Mouse (Mus musculus) stomach, postnatal 0 days (tissue): ENCODE data around the gene Rorb. TPM values are rescaled to one million over a fixed set of nuclear protein-coding genes. Genes with fewer than 3 reads are reported as not detected.

ENCODE experiments used
- ATAC-seq: fragments of 200-750 bp; cut with Nextera tagmentation; 2 replicates; pipeline ENCODE4 v1.8.0; 2017; ENCODE audit not compliant: low FRiP score, low TSS enrichment
- DNase-seq: peaks from one replicate; pipeline ENCODE4 v3.0.0-alpha.2; 2016; ENCODE audit warnings: low spot score
- H3K27ac ChIP-seq: fragments of 300-500 bp; sonication (generic); replicated peaks from 2 replicates; pipeline ENCODE4 v1.5.1; 2014; ENCODE audit warnings: mild to moderate bottlenecking, control low read depth
- H3K27me3 ChIP-seq: fragments of 300-500 bp; sonication (generic); 2 replicates; pipeline ENCODE4 v1.6.1; 2014; ENCODE audit warnings: low read length; ENCODE audit not compliant: control insufficient read depth, insufficient read depth
- H3K36me3 ChIP-seq: fragments of 300-500 bp; sonication (generic); 2 replicates; pipeline ENCODE4 v1.6.1; 2014; ENCODE audit warnings: low read length, mixed read lengths; ENCODE audit not compliant: control insufficient read depth, insufficient read depth
- H3K4me1 ChIP-seq: fragments of 300-500 bp; sonication (generic); replicated peaks from 2 replicates; pipeline ENCODE4 v1.6.1; 2014; ENCODE audit warnings: antibody characterized with exemption; ENCODE audit not compliant: control insufficient read depth, insufficient read depth
- H3K4me2 ChIP-seq: fragments of 300-500 bp; sonication (generic); replicated peaks from 2 replicates; pipeline ENCODE4 v1.6.1; 2014; ENCODE audit warnings: low read depth, mild to moderate bottlenecking, control low read depth, moderate library complexity
- H3K4me3 ChIP-seq: fragments of 300-500 bp; sonication (generic); 2 replicates; pipeline ENCODE4 v1.5.1; 2014; ENCODE audit warnings: low read depth, low read length, control low read depth
- H3K9ac ChIP-seq: fragments of 300-500 bp; sonication (generic); 2 replicates; pipeline ENCODE4 v1.6.1; 2014; ENCODE audit warnings: mild to moderate bottlenecking, low read length, control low read depth, mixed read lengths
- H3K9me3 ChIP-seq: fragments of 300-500 bp; sonication (generic); 2 replicates; pipeline ENCODE4 v1.6.1; 2016; ENCODE audit warnings: low read length; ENCODE audit not compliant: control insufficient read depth
- CTCF ChIP-seq: IDR thresholded peaks from 2 replicates; pipeline ENCODE4 v1.5.1; 2016; ENCODE audit warnings: antibody characterized with exemption, low read depth, mild to moderate bottlenecking, moderate library complexity
- EP300 ChIP-seq: optimal IDR thresholded peaks from 2 replicates; pipeline ENCODE3; 2016; ENCODE audit warnings: antibody characterized with exemption
- WGBS: fragments of 180-500 bp; shearing (Covaris S2); extraction: QIAGEN DNeasy Blood & Tissue Kit; methylation state at CpG from one replicate; pipeline ENCODE4 v1.1.7; 2014; 5-methylcytosine and 5-hydroxymethylcytosine counted together
- polyA plus RNA-seq: library from polyadenylated mRNA; unstranded; fragments of >200 nt; fragmentation: Nextera tagmentation; extraction: Ambion mirVana; gene quantifications from 2 replicates; pipeline ENCODE4 v1.2.1, GENCODE M21; 2015

Gene Rorb
- 0.11 and 0.17 TPM in 2 replicates for polyA plus RNA-seq

GRCm38 (mm10) chr19:19110793-19111427 is at the start of gene Rorb:
Gene Rorb, minus strand, starts transcription at chr19:19111196.
- ATAC-seq (peak; percentile 98), DNase-seq (peak; percentile 88)
- H3K4me3 ChIP-seq: peak within 1 kb of the TSS; percentile 45
- no peaks in the 10 kb centered on the region for H3K4me1 ChIP-seq
- WGBS: 0% methylated on average over 24 of the region's 25 CpGs
- peak within 1 kb of the TSS; percentile 86 for H3K4me2 ChIP-seq
- H3K9ac ChIP-seq: peak within 1 kb of the TSS; percentile 38
- H3K36me3 ChIP-seq: no peaks in the 10 kb centered on the region
- H3K27ac ChIP-seq: no peak within 1 kb of the TSS
- TF ChIP-seq EP300 (no peak), CTCF (no peak)
- no peaks in the 10 kb centered on the region for H3K9me3 ChIP-seq
- H3K27me3 ChIP-seq: no peaks in the 10 kb centered on the region; the same call in 1 of the 2 replicates

GRCm38 (mm10) chr19:19148847-19149246 is 37.9 kb upstream of the Rorb start:
- Histone ChIP-seq H3K4me3 (no peak overlapping the region), H3K9me3 (no peaks in the 10 kb centered on the region), H3K9ac (no peak overlapping the region), H3K4me2 (no peak overlapping the region), H3K4me1 (no peaks in the 10 kb centered on the region), H3K36me3 (no peaks in the 10 kb centered on the region), H3K27ac (no peak overlapping the region), H3K27me3 (no peaks in the 10 kb centered on the region)
- ATAC-seq (no peak), DNase-seq (no peak)
- WGBS: 53% methylated on average over 6 of the region's 6 CpGs
- TF ChIP-seq EP300: no peak
- TF ChIP-seq CTCF: no peak

GRCm38 (mm10) chr19:19144447-19144846 is 33.5 kb upstream of the Rorb start:
- no peaks in the 10 kb centered on the region for H3K4me1 ChIP-seq
- no peak overlapping the region for H3K27ac ChIP-seq
- H3K4me2 ChIP-seq: no peak overlapping the region
- H3K9me3 ChIP-seq: no peaks in the 10 kb centered on the region
- H3K9ac ChIP-seq: no peak overlapping the region
- DNase-seq: no peak
- ATAC-seq: no peak
- H3K4me3 ChIP-seq: no peak overlapping the region
- WGBS: 83% methylated on average over 4 of the region's 4 CpGs
- no peak for TF ChIP-seq CTCF
- no peak for TF ChIP-seq EP300
- no peaks in the 10 kb centered on the region for H3K36me3 ChIP-seq
- H3K27me3 ChIP-seq: no peaks in the 10 kb centered on the region

- TF ChIP-seq EP300 (no peak), CTCF (no peak)
- WGBS: 75% methylated on average over 2 of the region's 2 CpGs
- DNase-seq: no peak
- no peak overlapping the region for H3K4me2 ChIP-seq
- no peak for ATAC-seq
- H3K9ac ChIP-seq: no peak overlapping the region
- H3K9me3 ChIP-seq: no peaks in the 10 kb centered on the region
- H3K4me1 ChIP-seq: no peaks in the 10 kb centered on the region
- no peak overlapping the region for H3K27ac ChIP-seq
- H3K27me3 ChIP-seq: no peaks in the 10 kb centered on the region
- no peak overlapping the region for H3K4me3 ChIP-seq
- no peaks in the 10 kb centered on the region for H3K36me3 ChIP-seq
These were observed 25.9 kb upstream of the Rorb start for GRCm38 (mm10) chr19:19136856-19137255.

GRCm38 (mm10) chr19:19135838-19136237 is 24.8 kb upstream of the Rorb start:
- Histone ChIP-seq H3K36me3 (no peaks in the 10 kb centered on the region), H3K4me3 (no peak overlapping the region), H3K9me3 (no peaks in the 10 kb centered on the region), H3K4me2 (no peak overlapping the region), H3K9ac (no peak overlapping the region), H3K4me1 (no peaks in the 10 kb centered on the region), H3K27me3 (no peaks in the 10 kb centered on the region), H3K27ac (no peak overlapping the region)
- 66% methylated on average over 2 of the region's 2 CpGs for WGBS
- ATAC-seq (no peak), DNase-seq (no peak)
- no peak for TF ChIP-seq EP300
- TF ChIP-seq CTCF: no peak

GRCm38 (mm10) chr19:19122324-19122723 is 11.3 kb upstream of the Rorb start:
- ATAC-seq (no peak), DNase-seq (no peak)
- TF ChIP-seq EP300 (no peak), CTCF (peak; percentile 58)
- H3K27me3 ChIP-seq: no peaks in the 10 kb centered on the region
- no peak overlapping the region for H3K9ac ChIP-seq
- no peak overlapping the region for H3K4me3 ChIP-seq
- no peak overlapping the region for H3K4me2 ChIP-seq
- H3K4me1 ChIP-seq: no peaks in the 10 kb centered on the region
- H3K27ac ChIP-seq: no peak overlapping the region
- H3K9me3 ChIP-seq: no peaks in the 10 kb centered on the region
- WGBS: 40% methylated on average over 2 of the region's 2 CpGs
- H3K36me3 ChIP-seq: no peaks in the 10 kb centered on the region
